Mouse (Mus musculus): ENCODE measurements around the gene Cbfa2t3. TPM values are rescaled to one million over a fixed set of nuclear protein-coding genes. Genes with fewer than 3 reads are reported as not detected.

The Cbfa2t3 gene
- total RNA-seq, 2 experiments from 2014 or later: 12.0 to 14.3 TPM

GRCm38 (mm10) chr8:122686879-122687278 lies 12.0 kb downstream of the Cbfa2t3 start:
- no peak for DNase-seq

GRCm38 (mm10) chr8:122685097-122685861 lies 13.6 kb downstream of the Cbfa2t3 start:
- no peak for DNase-seq

DNA sequence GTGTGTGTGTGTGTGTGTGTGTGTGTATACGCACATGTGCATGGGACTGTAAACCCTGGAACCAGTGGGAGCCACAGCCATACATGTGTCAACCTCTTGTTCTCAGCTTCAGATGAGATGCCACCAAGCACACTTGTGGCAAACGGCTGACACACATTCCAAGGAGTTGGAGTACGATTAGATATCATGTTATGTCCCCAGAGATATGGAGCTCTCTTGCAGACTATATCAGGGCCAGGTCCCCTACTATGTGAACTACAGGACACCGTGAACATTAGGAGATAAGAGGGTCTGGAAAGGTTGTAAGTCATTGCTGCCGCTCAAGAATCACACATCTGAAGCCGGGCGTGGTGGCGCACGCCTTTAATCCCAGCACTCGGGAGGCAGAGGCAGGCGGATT lies 16.1 kb downstream of the Cbfa2t3 start:
- DNase-seq: no peak

DNA sequence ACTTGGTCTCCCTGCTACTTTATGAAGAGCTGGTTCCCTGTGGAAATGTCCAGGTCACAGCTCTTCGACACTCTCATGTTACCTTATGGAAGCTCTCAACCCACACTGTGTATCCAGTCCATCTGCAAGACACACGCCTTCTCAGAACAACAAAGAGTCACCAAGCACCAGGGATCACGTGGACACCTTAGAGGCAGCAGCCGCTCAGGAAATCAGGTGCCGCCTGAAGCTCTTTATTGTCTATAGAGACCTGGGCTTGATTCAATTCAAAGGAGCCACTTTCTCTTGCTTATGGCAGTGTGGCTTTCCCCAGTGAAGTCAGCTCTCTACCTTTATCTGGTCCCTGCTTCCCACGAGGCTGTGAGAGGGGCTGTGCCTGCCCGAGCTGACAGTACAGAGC lies 18.7 kb downstream of the Cbfa2t3 start:
- DNase-seq: no peak

DNA sequence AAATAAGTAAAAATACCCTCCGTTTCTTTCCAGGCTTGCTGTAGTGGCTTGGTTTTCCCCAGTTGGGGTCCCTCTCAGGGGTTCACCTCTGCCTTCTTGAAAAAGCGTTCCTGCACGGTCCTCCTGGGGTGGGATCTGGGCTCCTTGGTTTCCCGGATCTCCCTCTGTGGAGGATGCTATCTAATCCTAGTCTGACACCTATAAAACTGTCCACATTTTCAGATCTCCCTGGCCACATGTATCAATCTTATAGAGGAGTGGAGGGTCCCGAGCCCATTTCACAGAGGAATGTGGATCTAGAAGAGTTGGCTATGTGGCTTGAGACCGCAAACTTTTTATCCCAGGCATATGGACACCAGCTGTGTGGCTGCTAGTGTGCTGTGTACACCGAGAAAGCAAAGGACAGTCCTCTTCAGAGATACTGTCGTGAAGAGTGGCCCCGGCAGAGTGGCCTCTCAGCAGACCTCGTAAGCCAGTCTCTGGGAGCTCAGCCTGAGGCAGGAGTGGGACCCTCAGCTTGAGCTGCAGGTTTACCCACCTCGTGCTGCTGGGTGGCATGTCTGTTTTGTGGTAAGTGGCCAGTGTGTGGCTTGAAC lies 19.5 kb downstream of the Cbfa2t3 start:
- DNase-seq: no peak

DNA sequence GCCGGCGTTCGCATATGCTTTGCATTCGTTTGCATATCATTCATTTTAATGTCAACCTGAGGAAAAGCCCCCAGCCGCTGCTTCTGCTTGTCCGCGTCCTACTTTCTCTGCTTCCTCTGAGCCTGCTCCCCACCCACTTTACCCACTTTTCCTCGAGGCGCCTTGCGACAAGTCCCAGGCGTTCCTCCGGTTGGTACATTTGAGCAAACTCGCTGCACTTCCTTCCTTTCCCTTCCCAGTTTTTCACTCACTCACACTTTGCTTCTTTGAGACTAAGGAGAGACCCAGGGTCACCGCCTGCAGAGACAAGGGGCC lies 20.1 kb downstream of the Cbfa2t3 start:
- no peak for DNase-seq

GRCm38 (mm10) chr8:122678061-122678895 lies 20.6 kb downstream of the Cbfa2t3 start:
- DNase-seq: peak; percentile 88

- peak; percentile 37 for DNase-seq
Observed at GRCm38 (mm10) chr8:122677481-122678021, 21.4 kb downstream of the Cbfa2t3 start.

DNA sequence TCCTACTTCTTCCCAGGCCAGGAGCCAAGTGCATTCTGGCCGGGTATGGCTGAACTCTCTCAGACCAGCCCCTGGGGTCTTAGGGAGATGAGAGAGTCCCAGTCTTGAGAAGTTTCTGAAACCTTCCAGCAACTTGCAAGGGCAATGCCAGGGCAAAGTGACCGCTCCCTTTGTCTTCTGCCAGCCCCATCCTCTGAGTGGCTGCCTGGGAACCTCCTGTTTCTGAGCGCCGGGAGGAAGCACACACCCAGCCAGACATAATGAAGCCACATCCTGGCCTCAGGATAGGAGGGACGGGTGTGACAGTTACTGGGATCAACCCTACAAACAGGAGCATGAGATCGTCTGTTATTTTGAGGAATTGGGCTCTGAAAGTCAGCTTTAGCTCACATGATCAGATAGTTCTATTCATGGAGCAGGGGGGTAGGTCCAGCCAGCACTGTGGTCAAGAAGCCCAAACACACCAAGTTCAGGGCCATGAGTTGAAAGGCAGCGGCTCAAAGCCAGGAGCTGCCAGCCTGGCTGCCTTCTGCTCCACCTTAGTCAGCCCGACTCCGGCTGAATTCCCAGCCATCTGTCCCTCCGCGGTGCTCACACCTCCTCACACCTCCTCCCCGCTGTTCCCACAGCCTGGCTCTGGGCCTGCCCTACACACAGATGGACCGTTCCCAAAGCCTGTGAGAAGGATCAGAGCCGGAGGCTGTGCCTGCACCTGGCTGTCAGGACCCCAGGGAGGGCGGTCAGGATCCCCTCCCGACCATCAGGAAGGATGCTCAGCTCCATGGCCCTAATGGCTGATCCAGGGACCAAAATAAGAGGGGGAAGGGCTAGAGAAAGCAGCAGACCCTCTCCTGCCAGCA lies 22.1 kb downstream of the Cbfa2t3 start:
- DNase-seq: peak; percentile 61

- no peak for DNase-seq
Observed at GRCm38 (mm10) chr8:122675596-122676420, 23.1 kb downstream of the Cbfa2t3 start.

- no peak for DNase-seq
Observed at GRCm38 (mm10) chr8:122674999-122675398, 23.9 kb downstream of the Cbfa2t3 start.

DNA sequence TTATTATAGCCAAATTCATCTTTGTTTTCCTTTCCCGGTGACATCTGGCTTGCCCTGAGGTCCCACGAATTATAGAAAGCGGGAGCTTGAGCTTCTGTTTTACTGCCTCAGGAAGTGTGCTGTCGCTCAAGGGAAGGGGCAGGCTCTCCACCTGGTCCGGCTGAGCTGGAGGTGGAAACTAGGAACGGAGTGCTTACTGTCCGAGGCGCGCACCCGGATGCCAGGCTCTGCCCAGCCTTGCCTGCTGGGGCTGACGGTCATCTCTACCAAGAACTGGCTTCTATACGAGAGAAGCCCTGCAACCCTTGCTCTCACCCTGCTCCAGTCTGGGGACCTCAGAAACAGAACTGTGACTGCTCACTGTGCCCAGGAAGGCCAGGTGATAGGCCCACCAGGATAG lies 24.9 kb downstream of the Cbfa2t3 start:
- DNase-seq: no peak

- DNase-seq: no peak
Observed at GRCm38 (mm10) chr8:122671894-122672293, 27.0 kb downstream of the Cbfa2t3 start.

- DNase-seq: no peak
Observed at GRCm38 (mm10) chr8:122670718-122671117, 28.2 kb downstream of the Cbfa2t3 start.

GRCm38 (mm10) chr8:122670001-122670400 lies 28.9 kb downstream of the Cbfa2t3 start:
- no peak for DNase-seq

- DNase-seq: no peak
Observed at GRCm38 (mm10) chr8:122669370-122669769, 29.5 kb downstream of the Cbfa2t3 start.

DNA sequence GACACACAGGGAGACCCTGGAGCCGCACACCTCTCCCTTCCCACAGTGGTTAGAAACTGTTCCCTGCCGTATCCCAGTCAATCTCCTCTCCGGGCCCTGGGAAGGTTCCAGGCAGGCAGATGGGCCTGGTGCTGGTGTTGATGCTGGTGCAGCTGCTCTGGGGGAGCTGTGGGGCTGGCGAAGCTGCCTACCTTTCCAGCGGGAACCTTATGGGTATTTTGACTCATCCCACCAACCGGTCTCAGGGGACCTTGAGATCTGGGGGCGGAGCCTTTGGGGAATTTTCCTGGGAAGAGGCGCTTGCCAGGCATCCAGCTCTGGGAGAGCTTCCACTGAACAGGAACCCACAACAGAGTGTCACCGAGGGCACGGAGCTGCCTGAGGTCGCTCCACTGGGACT lies 31.1 kb downstream of the Cbfa2t3 start:
- DNase-seq: peak; percentile 50

- DNase-seq: no peak
Observed at GRCm38 (mm10) chr8:122666827-122667226, 32.1 kb downstream of the Cbfa2t3 start.

GRCm38 (mm10) chr8:122666338-122666764 lies 32.6 kb downstream of the Cbfa2t3 start:
- DNase-seq: peak; percentile 64

GRCm38 (mm10) chr8:122665667-122666316 lies 33.1 kb downstream of the Cbfa2t3 start:
- DNase-seq: peak; percentile 88

Measured in adrenal gland, postnatal 10 days (tissue).